Mouse (Mus musculus) mouse trophoblast stem cell (cell line): ENCODE results near the gene Zbtb7a.
"Not testable (repeated sequence)": the region's sequence is repeated elsewhere in the genome, so short reads cannot be mapped to it uniquely, and the experiment has no call there.

Experiments used
- in situ Hi-C, 2 experiments: fragments of 300-500 bp; cut with MseI, MboI; formaldehyde crosslinking; loops; 2 replicates in 1 of 2; 3 replicates in 1 of 2; pipeline ENCODE4 v1.15.1; 2025

The Zbtb7a gene

DNA sequence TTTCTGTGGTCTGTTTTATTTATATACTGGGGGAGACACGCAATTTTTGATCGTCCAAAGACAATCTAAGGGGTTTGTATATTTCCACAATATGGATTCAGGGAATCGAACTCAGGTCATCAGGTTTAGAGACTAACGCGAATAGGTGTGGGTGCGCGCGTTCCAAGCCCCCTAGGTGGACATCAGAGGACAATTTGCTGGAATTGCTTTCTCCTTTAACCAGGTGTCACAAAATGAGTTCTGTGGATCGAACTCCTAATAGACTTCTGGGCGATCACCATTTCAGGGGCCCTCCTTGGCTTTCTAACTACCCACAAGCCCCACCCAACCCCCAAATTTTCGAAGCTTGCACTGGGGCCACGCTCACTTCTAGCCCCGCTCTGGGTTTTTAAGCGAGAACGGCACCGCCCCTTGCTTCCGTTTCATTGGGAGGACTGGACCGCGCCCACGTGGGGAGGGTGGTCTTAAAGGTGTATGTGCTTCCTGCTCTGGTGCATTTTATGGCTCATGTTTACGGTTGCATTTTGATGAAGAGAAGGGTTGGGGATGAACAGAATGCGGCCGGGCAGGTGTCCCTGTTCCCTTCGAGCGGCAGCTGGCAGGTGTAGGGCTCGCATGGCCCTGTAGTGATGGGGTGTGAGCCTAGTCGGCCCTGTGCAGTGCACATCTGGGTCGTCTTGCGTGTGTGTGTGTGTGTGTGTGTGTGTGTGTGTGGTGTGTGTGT, 33.7 kb downstream of the Zbtb7a start:
- in situ Hi-C loops = no loop called here

DNA sequence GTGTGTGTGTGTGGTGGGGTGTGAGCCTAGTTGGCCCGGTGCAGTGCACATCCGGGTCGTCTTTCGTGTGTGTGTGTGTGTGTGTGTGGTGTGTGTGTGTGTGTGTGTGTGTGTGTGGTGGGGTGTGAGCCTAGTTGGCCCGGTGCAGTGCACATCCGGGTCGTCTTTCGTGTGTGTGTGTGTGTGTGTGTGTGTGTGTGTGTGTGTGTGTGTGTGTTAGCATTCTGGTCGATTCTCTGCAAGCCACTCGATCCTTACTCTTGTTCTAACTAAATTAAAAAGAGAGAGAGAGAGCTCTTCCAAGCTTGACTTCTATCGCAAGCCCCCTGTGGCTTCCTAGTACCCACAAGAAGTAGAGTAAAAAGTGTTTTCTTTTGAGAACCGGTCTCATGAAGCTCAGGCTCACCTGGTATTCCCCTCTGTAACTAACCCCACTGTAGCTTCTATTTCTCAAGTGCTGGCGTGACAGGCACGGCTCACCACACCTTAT, 34.4 kb downstream of the Zbtb7a start:
- in situ Hi-C loops = not testable (repeated sequence)

DNA sequence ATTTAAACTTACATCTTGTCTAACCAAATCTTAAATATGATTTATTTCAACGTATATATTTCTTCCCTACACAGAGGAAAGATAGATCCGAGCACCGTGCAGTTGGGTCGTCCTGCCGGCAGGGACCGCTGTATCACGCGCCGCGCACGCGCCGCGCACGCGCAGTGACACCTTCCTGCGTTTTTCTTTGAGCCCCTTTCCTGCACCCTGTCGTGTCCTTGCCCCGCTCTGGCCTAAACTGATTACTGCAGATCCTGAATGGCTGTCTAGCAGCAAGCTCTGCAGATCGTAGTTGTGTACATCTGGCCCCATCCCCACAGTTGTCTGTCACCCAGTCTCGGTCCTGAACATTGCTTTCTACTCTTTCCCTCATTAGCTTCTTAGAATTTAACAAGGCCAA, 38.1 kb downstream of the Zbtb7a start:
- in situ Hi-C loops = no loop called here

DNA sequence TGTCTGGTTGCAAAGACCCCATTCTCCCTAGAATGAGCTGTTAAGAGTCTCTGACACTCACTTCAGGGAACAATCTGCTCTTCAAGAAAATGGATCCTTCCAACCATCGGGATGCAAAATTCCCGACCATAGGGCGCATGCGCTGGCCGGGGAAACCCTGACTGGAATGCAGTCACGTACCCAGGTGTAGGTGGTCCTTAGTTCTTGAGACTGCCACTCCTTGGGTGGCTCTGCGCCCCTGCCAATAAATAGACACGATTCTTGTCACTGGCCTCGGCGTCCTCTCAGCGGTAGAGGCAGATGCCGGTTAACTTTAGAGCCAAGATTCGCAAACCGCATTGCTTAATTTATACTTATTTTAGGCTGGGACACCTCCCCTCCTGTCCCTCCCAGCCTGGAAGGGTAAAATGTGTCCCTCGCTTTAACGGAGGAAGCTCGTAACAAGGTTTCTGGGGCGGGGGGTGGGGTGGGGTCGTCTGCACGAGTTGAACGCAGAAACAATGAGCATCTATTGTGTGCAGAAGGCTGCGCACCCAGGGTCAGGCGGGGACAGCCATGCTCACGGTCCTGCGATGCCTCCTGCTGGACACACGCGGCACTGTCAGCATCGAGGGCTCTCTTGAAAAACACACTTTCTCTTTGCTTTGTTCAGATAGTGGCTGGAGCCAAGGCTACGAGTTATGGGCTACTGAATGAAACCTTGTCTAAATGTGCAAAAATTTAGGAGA, 39.8 kb downstream of the Zbtb7a start:
- in situ Hi-C loops = no loop called here

DNA sequence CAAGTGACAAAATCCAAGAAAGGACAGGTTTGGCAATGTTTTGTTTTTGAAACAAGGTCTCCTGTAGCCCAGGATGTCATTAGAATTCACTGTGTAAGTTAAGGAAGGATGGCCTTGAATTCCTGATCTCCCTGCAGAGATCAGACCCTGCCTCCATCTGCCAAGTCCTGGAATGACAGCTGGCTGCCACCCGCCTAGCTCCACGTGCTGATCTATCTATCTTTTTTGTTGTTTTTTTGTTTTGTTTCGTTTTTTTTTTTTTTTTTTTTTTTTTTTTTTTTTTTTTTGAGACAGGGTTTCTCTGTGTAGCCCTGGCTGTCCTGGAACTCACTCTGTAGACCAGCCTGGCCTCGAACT, 40.3 kb downstream of the Zbtb7a start:
- in situ Hi-C loops = not testable (repeated sequence)

DNA sequence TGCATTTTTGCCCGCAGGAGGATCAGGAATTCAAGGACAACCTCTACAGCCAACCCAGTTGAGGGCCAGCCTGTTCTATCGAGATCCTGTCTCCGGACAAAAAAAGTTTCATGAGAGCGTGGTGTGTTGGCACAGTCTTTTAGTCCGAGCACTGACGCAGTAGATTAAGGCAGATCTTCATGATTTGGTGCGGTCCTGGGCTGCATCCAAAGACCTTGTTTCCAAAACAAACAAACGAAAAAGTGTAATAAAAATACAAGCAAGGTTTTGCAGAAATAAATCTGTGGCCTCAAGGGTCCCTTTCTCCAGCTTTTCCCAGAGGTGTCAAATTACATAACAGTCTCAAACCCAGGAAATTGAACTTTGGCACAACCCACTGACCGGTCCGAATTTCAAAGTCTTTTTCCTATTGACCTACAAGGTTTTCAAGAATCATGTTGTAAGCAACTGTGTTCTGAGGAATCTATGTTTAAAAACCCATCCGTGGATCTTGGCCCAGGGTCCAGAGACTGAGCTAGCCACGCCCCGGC, 41.0 kb downstream of the Zbtb7a start:
- in situ Hi-C loops = no loop called here

DNA sequence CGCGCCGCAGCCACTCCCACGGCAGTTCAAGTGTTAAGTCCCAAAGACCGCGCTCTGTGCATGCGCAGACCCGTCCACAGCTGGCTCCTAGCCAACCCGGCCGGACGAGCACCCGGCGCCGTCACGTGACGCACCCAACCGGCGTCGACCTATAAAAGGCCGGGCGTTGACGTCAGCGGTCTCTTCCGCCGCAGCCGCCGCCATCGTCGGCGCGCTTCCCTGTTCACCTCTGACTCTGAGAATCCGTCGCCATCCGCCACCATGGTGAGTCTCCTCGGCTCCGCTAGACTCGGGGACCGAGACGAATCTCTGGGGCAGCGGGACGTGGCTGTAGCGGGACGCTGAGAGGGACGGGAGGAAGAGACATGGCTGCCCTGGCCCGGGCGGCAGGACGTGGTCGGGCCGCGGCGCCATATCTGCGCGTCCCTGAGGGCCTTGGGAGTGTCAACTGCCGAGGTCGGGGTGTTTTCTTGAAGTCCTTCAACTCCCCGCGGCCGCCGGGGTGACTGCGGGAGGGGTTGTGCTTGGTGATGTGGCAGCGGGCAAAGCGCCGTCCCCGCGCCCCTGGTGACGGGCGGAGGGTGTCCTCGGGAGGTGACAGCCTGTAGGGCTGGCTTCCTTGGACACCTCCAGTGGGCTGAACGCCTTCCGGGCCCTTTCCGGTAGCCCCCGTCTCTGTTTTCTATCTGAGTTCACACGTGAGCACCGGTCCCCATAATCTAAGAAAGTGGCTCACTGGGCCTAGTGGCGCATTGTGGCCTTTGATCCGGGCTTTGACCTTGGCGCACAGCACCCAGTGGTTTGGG, 41.6 kb downstream of the Zbtb7a start, which contains the start of gene Eef2:
Gene Eef2 (plus strand): TSS at position 166 of the 806 bp plus-strand sequence.
- in situ Hi-C loops = no loop called here

DNA sequence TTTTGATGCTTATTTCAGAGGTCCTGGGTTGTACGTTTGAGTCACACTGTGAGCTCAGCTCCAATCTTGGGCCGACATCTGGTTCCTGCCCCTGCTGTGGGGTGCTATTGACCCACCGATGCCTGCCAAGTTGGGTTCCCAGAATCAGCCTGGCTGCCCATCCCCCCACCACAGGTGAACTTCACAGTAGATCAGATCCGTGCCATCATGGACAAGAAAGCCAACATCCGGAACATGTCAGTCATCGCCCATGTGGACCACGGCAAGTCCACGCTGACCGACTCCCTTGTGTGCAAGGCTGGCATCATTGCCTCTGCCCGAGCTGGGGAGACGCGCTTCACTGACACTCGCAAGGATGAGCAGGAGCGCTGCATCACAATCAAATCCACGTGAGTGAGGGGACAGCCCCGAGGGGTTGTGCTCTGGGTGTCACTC, 42.5 kb downstream of the Zbtb7a start:
- in situ Hi-C loops = no loop called here

DNA sequence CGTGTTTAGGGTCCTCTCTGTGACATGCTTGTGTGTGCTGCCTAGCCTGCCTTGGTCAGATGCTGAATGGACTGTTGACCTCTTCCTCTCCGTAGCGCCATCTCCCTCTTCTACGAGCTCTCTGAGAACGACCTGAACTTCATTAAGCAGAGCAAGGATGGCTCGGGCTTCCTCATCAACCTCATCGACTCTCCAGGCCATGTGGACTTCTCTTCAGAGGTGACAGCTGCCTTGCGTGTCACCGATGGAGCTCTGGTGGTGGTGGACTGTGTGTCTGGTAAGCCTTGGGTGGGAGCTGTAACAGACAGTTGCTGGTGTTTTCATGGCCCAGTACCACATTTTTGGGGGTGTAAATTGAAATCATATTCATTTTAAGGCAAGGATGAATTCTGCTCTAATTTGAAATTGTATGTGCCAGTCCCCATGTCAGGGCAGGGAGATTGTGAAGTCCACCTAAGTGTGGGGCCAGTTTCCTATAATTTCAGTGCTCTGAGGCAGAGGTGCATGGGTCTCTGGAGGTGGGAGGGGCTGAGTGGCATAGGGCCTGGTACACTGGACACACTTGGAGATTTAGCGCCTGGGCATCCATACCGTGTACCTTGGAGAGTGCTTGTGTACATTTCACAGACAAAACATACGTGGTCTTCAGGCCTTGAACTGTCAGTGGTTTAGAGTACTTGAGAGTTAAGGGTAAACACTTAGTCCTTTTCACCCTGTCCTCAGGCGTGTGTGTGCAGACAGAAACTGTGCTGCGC, 43.1 kb downstream of the Zbtb7a start:
- in situ Hi-C loops = no loop called here

DNA sequence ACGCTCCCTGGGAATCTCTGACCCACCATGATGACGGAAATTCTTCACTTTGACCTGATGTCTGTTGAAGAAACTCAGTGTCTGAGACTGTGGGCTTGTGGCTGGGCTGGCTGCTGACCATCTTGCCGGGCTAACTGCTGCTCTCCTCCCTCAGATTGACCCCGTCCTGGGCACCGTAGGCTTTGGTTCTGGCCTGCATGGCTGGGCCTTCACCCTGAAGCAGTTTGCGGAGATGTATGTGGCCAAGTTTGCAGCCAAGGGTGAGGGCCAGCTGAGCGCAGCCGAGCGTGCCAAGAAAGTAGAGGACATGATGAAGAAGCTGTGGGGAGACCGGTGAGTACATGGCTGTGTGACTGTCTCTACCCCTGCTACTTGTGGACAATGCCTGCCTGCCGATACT, 43.9 kb downstream of the Zbtb7a start:
- in situ Hi-C loops = no loop called here

DNA sequence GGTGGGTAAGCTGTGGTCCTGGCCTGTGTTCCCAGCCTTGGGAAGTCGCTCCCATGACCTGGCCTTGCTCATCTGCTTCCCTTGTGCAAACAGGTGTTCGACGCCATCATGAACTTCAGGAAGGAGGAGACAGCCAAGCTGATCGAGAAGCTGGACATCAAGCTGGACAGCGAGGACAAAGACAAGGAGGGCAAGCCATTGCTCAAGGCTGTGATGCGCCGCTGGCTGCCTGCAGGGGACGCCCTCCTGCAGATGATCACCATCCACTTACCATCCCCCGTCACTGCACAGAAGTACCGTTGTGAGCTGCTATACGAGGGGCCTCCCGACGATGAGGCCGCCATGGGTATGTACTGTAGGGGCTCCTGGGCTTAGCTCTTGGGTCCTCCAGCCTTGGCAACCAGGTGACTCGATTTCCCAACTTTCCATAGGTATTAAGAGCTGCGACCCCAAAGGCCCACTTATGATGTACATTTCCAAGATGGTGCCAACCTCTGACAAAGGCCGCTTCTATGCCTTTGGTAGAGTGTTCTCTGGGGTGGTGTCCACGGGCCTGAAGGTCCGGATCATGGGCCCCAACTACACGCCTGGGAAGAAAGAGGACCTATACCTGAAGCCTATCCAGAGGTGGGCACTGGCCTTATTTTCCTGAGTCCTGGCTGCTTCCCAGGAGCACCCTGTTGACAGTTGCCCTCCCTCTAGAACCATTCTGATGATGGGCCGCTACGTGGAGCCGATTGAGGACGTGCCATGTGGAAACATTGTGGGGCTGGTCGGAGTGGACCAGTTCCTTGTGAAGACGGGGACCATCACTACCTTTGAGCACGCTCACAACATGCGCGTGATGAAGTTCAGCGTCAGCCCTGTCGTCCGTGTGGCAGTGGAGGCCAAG, 44.7 kb downstream of the Zbtb7a start:
- in situ Hi-C loops = no loop called here

DNA sequence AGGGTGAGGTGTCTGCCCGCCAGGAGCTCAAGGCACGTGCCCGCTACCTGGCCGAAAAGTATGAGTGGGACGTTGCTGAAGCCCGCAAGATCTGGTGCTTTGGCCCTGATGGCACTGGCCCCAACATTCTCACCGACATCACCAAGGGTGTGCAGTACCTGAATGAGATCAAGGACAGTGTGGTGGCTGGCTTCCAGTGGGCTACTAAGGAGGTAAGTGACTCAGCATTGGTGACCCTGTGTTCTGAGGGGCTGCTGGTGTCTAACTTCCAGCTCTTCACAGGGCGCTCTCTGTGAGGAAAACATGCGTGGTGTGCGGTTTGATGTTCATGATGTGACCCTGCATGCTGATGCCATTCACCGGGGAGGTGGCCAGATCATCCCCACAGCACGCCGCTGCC, 45.9 kb downstream of the Zbtb7a start:
- in situ Hi-C loops = no loop called here

DNA sequence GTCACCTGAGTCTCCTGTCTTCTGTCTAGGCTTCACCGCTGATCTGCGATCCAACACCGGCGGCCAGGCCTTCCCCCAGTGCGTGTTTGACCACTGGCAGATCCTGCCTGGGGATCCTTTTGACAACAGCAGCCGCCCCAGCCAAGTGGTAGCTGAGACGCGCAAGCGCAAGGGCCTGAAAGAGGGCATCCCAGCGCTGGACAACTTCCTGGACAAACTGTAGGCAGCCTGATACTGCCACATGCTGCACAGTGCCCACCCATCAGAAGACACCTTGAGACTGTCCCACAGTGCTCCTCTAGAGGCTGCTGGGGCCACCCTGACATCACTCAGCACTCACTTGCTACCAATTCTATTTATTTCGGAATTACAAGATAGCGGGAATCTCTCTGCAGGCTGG, 46.8 kb downstream of the Zbtb7a start:
- in situ Hi-C loops = not testable (repeated sequence)

DNA sequence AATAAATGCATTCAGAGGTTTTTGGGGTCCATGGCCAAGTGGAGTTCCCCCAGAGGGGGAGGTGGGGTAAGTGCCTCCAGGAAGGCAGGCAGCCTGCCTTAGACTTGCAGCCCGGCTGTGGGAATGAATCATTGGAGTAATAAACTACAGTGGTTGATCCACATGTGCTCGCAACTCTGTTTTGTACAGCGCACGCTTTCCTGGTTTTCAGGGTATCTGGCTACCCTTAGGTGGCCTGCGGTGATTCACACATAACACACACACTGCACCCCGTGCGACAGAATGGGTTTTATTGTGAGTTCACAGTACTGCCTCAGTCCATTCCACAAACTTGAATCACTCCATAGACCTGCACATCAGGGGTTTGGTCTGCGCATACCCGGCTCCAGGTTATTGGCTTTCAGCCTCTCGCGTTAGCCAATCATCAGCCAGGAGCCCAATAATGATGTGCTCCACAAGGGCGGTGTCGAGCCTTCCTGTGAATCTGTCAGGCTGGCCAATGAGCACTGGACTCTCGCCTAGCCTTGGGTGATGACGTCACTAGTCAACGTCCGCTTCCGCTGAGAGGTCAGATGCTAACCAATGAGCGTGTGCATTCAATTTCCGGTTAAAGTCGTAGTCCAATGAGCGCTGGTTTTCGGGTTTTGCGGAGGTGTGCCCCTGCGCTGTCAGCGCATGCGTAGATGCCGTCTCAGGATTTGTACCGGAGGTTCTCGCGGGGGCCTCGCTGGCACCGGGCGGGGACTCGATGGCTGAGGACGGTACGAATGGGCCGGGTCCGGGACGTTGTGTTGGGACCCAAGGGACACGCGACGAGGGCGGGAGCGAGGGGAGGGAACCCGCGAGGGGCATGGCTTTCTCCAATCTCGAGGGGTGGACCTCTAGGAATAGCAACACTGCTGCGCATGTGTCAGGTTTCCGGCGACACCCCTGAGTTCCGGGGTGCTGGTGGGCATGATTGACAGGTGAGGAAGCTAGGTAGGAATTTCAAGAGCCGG, 47.6 kb downstream of the Zbtb7a start, which contains the start of gene Dapk3:
Gene Dapk3 (plus strand): TSS at position 670 of the 998 bp plus-strand sequence.
- in situ Hi-C loops = no loop called here

DNA sequence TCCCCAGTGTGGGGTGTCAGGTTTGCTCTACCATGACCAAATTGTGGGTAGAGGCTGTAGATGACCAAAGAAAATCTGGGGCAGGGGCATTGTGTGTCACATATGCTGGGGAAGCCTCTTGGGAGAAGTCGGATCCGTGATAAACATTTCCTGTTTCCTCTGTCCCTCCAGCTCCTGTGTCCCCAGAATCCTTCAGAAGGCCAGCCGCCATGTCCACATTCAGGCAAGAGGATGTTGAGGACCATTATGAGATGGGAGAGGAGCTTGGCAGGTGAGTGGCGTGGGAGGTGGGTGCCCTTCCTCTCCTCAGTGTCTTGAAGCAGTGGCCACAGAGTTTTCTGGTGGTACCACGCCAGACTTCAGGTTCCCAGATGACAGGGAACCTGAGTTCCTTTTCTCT, 48.8 kb downstream of the Zbtb7a start, which contains the start of gene 4930442H23Rik:
Gene 4930442H23Rik (minus strand): TSS at position 45 of the 400 bp plus-strand sequence.
- in situ Hi-C loops = no loop called here

DNA sequence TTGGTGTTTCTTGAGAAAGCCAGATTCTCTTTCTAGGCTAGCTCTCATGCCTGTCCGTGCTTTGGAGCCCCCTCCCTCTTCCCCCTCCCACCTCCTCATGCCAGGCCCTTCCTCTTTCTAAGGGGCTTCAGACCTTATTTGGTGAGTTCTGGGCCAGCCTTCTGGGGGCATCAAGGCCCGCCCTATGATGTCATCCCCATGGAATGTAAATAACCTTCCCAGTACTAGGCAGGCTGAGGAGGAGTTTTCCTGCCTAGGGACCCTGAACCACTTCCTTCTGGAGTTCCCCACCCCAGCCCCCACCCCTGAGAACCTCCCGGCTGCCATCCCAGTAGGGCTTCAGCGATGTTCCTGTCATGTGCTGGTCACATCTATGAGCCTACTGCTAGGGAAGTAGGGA, 49.7 kb downstream of the Zbtb7a start:
- in situ Hi-C loops = no loop called here

DNA sequence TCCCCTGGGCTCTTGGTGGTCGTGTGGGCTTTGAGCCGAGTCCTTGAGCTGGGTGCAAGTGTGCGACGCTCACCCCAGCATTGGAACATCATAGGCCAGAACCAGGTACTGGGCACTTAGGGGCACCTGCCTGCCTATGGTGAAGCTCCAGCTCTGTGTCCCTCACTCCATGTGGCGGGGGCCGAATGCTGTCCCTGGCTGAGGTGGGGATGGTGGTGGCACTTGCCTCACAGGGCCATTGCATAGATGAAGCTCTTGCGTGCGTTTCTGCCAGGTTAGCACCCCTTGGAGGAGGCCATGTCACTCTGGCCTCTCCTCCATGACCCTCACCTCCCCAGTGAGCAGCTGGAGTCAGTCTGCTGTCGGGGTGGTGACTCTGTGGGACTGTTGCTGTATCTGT, 52.1 kb downstream of the Zbtb7a start:
- in situ Hi-C loops = no loop called here

DNA sequence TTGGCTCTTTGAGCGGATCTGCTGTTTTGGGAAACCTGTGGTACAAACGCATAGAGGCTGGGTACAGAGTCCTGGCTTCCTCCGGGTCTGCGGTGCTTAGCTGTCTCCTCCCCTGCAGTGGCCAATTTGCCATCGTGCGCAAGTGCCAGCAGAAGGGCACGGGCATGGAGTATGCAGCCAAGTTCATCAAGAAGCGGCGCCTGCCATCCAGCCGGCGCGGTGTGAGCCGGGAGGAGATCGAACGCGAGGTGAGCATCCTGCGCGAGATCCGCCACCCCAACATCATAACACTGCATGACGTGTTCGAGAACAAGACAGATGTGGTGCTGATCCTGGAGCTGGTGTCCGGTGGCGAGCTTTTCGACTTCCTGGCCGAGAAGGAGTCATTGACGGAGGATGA, 54.8 kb downstream of the Zbtb7a start:
- in situ Hi-C loops = no loop called here
